Mouse (Mus musculus) midbrain, embryonic 13.5 days (tissue): ENCODE measurements around the gene Cd300ld5. TPM values are rescaled to one million over a fixed set of nuclear protein-coding genes. Genes with fewer than 3 reads are reported as not detected.
"Not testable (repeated sequence)": the region's sequence is repeated elsewhere in the genome, so short reads cannot be mapped to it uniquely, and the experiment has no call there.

Experiments used
- ATAC-seq: fragments of 200-750 bp; cut with Nextera tagmentation; 2 replicates; pipeline ENCODE4 v1.8.0; 2017; ENCODE audit warnings: mild to moderate bottlenecking, moderate TSS enrichment, moderate library complexity
- H3K27ac ChIP-seq: fragments of 300-500 bp; sonication (generic); 2 replicates; pipeline ENCODE4 v1.5.1; 2015; ENCODE audit warnings: inconsistent platforms, mild to moderate bottlenecking, moderate library complexity
- H3K27me3 ChIP-seq: fragments of 300-500 bp; sonication (generic); 2 replicates; pipeline ENCODE4 v1.6.1; 2015; ENCODE audit warnings: mild to moderate bottlenecking, inconsistent platforms
- H3K36me3 ChIP-seq: fragments of 300-500 bp; sonication (generic); 2 replicates; pipeline ENCODE4 v1.6.1; 2015; ENCODE audit warnings: mild to moderate bottlenecking, inconsistent platforms
- H3K4me1 ChIP-seq: fragments of 300-500 bp; sonication (generic); replicated peaks from 2 replicates; pipeline ENCODE4 v1.6.1; 2015; ENCODE audit warnings: inconsistent platforms
- H3K4me2 ChIP-seq: fragments of 300-500 bp; sonication (generic); replicated peaks from 2 replicates; pipeline ENCODE4 v1.6.1; 2015; ENCODE audit warnings: moderate library complexity, mild to moderate bottlenecking, inconsistent platforms
- H3K4me3 ChIP-seq: fragments of 300-500 bp; sonication (generic); replicated peaks from 2 replicates; pipeline ENCODE4 v1.5.1; 2015; ENCODE audit warnings: mild to moderate bottlenecking, inconsistent platforms
- H3K9ac ChIP-seq: fragments of 300-500 bp; sonication (generic); replicated peaks from 2 replicates; pipeline ENCODE4 v1.6.1; 2015; ENCODE audit warnings: mild to moderate bottlenecking, inconsistent platforms
- H3K9me3 ChIP-seq: fragments of 300-500 bp; sonication (generic); 2 replicates; pipeline ENCODE4 v1.6.1; 2016; ENCODE audit warnings: mild to moderate bottlenecking, inconsistent platforms
- WGBS: fragments of 180-500 bp; shearing (Covaris S2); methylation state at CpG from one replicate; pipeline ENCODE4 v1.1.7; 2015; 5-methylcytosine and 5-hydroxymethylcytosine counted together
- polyA plus RNA-seq: library from polyadenylated mRNA; unstranded; fragments of >200 nt; fragmentation: Nextera tagmentation; extraction: Ambion mirVana; gene quantifications from 2 replicates; pipeline ENCODE4 v1.2.1, GENCODE M21; 2015

The Cd300ld5 gene
- not detected in 2 replicates for polyA plus RNA-seq

DNA sequence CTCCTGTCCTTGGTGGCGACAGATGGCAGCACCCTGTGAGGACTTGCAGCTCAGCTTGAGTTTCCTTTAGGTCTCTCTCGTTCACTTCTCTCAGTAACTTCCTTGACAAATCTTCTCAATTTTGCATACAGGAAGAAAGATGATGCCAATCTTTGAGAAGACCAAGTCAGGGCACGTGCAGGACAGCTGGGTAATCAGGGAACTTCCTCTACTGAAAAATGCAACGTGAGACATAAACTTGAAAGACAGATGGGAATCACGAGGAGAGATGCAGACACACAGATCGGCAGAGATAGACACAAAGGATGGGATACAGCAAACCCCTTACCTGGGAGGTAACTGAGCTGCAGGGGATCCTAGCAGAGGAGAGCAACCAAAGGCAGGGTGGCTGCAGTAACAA is at the start of gene Cd300ld5:
Gene Cd300ld5 (minus strand): TSS at position 101 of the 400 bp plus-strand sequence.
- not testable (repeated sequence) for H3K36me3 ChIP-seq, H3K27ac ChIP-seq, H3K27me3 ChIP-seq, H3K9me3 ChIP-seq, H3K4me1 ChIP-seq, H3K9ac ChIP-seq, H3K4me2 ChIP-seq, H3K4me3 ChIP-seq, ATAC-seq
- WGBS = no CpG with 5 or more reads among the region's 6 CpGs

DNA sequence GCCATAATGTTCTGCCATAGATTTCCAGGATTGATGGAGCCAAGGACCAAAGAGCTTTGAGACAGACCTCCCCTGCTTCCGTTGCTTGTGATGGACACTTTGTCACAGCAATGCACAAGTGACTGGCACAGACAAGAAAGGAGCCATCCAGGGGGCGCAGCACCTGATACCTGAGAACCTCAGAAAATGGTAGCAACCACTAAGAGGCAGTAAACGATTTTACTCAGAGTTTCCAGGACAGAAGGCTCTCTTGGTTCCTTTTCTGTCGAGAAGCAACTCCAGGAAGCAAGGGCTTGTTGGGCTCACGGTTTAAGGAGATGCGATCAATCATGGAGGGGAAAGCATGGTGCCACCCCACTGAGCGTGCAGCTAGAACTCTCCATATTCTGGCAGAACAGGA is 48.6 kb upstream of the Cd300ld5 start:
- ATAC-seq = no peak

DNA sequence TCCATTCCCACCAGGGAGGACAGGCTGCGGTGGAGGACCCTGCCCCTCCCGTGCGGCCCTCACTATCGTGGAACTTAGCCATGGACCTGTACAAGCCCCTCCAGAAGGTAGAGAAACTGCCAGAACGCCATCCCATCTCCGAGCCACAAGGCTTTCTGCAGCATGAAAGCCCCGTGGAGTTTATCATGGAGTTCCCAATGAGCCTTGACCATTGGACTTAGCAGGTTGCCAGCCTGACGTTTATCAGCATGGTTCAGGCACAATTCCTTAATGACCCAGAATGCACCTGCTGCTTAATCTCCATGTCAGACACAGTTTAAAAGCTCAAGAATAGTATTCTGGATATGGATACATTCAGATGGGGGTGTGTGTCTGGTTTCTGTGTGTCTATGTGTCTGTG is 47.5 kb upstream of the Cd300ld5 start:
- Histone ChIP-seq H3K27ac (no peak overlapping the region), H3K9ac (no peak overlapping the region), H3K4me2 (0 out of 2 replicates have a peak overlapping the region, but pooled peaks have one; percentile 13), H3K4me3 (no peak overlapping the region), H3K9me3 (no peaks in the 10 kb centered on the region), H3K36me3 (no peaks in the 10 kb centered on the region), H3K4me1 (peaks cover 18% of the 10 kb centered on the region), H3K27me3 (peaks cover 20% of the 10 kb centered on the region; the same call in 1 of the 2 replicates)
- ATAC-seq = no peak
- 42% methylated on average over 8 of the region's 8 CpGs for WGBS

More for the DNA sequence above, 48.6 kb upstream of the Cd300ld5 start:
- Histone ChIP-seq H3K9me3 (no peaks in the 10 kb centered on the region), H3K4me1 (peaks cover 19% of the 10 kb centered on the region), H3K4me2 (no peak overlapping the region), H3K36me3 (no peaks in the 10 kb centered on the region), H3K4me3 (no peak overlapping the region), H3K27ac (no peak overlapping the region), H3K27me3 (peaks cover 31% of the 10 kb centered on the region), H3K9ac (no peak overlapping the region)
- 78% methylated on average over 7 of the region's 7 CpGs for WGBS

DNA sequence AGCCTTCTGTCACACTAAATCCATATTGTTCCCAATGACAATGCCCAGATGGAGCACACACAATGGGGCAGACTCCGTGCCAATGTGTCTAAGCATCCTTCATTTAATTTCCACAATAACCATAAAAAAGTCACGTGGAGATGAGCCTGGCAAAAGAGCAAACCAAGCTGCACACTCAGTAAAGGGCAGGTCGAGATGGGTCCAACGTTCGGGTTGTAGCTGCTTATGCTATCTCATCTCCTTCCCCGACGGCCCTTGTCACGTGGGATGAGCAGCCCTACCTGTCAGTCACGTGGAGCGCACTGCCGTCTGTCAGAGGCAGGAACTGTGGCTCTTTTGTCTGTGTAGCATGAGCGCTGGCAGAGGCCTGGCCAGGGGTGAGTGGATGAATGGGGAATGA is 47.0 kb upstream of the Cd300ld5 start:
- Histone ChIP-seq H3K36me3 (no peaks in the 10 kb centered on the region), H3K27me3 (peaks cover 20% of the 10 kb centered on the region; the same call in 1 of the 2 replicates), H3K4me2 (0 out of 2 replicates have a peak overlapping the region, but pooled peaks have one; percentile 13), H3K4me3 (no peak overlapping the region), H3K4me1 (peaks cover 18% of the 10 kb centered on the region), H3K9me3 (no peaks in the 10 kb centered on the region), H3K9ac (no peak overlapping the region), H3K27ac (no peak overlapping the region)
- ATAC-seq = peak; percentile 53; the same call in 1 of the 2 replicates
- 25% methylated on average over 12 of the region's 12 CpGs for WGBS

- no peaks in the 10 kb centered on the region for H3K9me3 ChIP-seq
- peaks cover 18% of the 10 kb centered on the region for H3K4me1 ChIP-seq
- no peaks in the 10 kb centered on the region for H3K36me3 ChIP-seq
- ATAC-seq = peak; percentile 60
- H3K4me2 ChIP-seq = no peak overlapping the region
- 42% methylated on average over 18 of the region's 18 CpGs for WGBS
- no peak overlapping the region for H3K27ac ChIP-seq
- no peak overlapping the region for H3K4me3 ChIP-seq
- H3K27me3 ChIP-seq = peaks cover 18% of the 10 kb centered on the region; the same call in 1 of the 2 replicates
- no peak overlapping the region for H3K9ac ChIP-seq
These were observed 46.0 kb upstream of the Cd300ld5 start for GRCm38 (mm10) chr11:115083376-115084139.

- Histone ChIP-seq H3K9ac (no peak overlapping the region), H3K4me3 (no peak overlapping the region), H3K27me3 (peaks cover 18% of the 10 kb centered on the region; the same call in 1 of the 2 replicates), H3K36me3 (no peaks in the 10 kb centered on the region), H3K4me2 (no peak overlapping the region), H3K9me3 (no peaks in the 10 kb centered on the region), H3K4me1 (peaks cover 18% of the 10 kb centered on the region), H3K27ac (no peak overlapping the region)
- no peak for ATAC-seq
- 79% methylated on average over 6 of the region's 6 CpGs for WGBS
These were observed 44.6 kb upstream of the Cd300ld5 start for GRCm38 (mm10) chr11:115082196-115082595.

GRCm38 (mm10) chr11:115081373-115081772 is 43.8 kb upstream of the Cd300ld5 start:
- no peaks in the 10 kb centered on the region for H3K36me3 ChIP-seq
- peaks cover 18% of the 10 kb centered on the region for H3K4me1 ChIP-seq
- WGBS = 61% methylated on average over 3 of the region's 3 CpGs
- H3K27me3 ChIP-seq = peaks cover 18% of the 10 kb centered on the region; the same call in 1 of the 2 replicates
- no peak overlapping the region for H3K27ac ChIP-seq
- no peaks in the 10 kb centered on the region for H3K9me3 ChIP-seq
- H3K4me3 ChIP-seq = no peak overlapping the region
- no peak for ATAC-seq
- no peak overlapping the region for H3K4me2 ChIP-seq
- H3K9ac ChIP-seq = no peak overlapping the region

GRCm38 (mm10) chr11:115080886-115081285 is 43.3 kb upstream of the Cd300ld5 start:
- H3K27me3 ChIP-seq = peaks cover 18% of the 10 kb centered on the region; the same call in 1 of the 2 replicates
- H3K4me1 ChIP-seq = peaks cover 18% of the 10 kb centered on the region
- H3K36me3 ChIP-seq = no peaks in the 10 kb centered on the region
- no peak overlapping the region for H3K4me2 ChIP-seq
- H3K9ac ChIP-seq = no peak overlapping the region
- no peaks in the 10 kb centered on the region for H3K9me3 ChIP-seq
- 34% methylated on average over 13 of the region's 13 CpGs for WGBS
- H3K27ac ChIP-seq = no peak overlapping the region
- no peak overlapping the region for H3K4me3 ChIP-seq
- no peak for ATAC-seq

- no peak for ATAC-seq
- Histone ChIP-seq H3K27me3 (peaks cover 13% of the 10 kb centered on the region), H3K9me3 (no peaks in the 10 kb centered on the region), H3K4me3 (no peak overlapping the region), H3K36me3 (no peaks in the 10 kb centered on the region), H3K9ac (no peak overlapping the region), H3K4me2 (no peak overlapping the region), H3K27ac (no peak overlapping the region), H3K4me1 (peaks cover 3% of the 10 kb centered on the region)
- 86% methylated on average over 5 of the region's 5 CpGs for WGBS
These were observed 41.1 kb upstream of the Cd300ld5 start for GRCm38 (mm10) chr11:115078680-115079079.

GRCm38 (mm10) chr11:115077436-115077835 is 39.9 kb upstream of the Cd300ld5 start:
- 94% methylated on average over 1 of the region's 1 CpGs for WGBS
- H3K9ac ChIP-seq = no peak overlapping the region
- no peaks in the 10 kb centered on the region for H3K36me3 ChIP-seq
- H3K4me3 ChIP-seq = no peak overlapping the region
- no peak overlapping the region for H3K27ac ChIP-seq
- no peaks in the 10 kb centered on the region for H3K9me3 ChIP-seq
- no peak overlapping the region for H3K4me2 ChIP-seq
- H3K4me1 ChIP-seq = no peaks in the 10 kb centered on the region
- no peak for ATAC-seq
- peaks cover 15% of the 10 kb centered on the region for H3K27me3 ChIP-seq

- ATAC-seq = no peak
- Histone ChIP-seq H3K27me3 (peaks cover 10% of the 10 kb centered on the region), H3K27ac (no peak overlapping the region), H3K4me2 (no peak overlapping the region), H3K4me3 (no peak overlapping the region), H3K9ac (no peak overlapping the region), H3K36me3 (no peaks in the 10 kb centered on the region), H3K4me1 (peaks cover 14% of the 10 kb centered on the region), H3K9me3 (no peaks in the 10 kb centered on the region)
- WGBS = 78% methylated on average over 5 of the region's 5 CpGs
These were observed 38.3 kb upstream of the Cd300ld5 start for GRCm38 (mm10) chr11:115075859-115076258.

- no peak overlapping the region for H3K4me3 ChIP-seq
- H3K27ac ChIP-seq = no peak overlapping the region
- WGBS = 80% methylated on average over 7 of the region's 7 CpGs
- no peak for ATAC-seq
- no peaks in the 10 kb centered on the region for H3K36me3 ChIP-seq
- no peak overlapping the region for H3K9ac ChIP-seq
- H3K4me1 ChIP-seq = peaks cover 18% of the 10 kb centered on the region
- peaks cover 14% of the 10 kb centered on the region for H3K27me3 ChIP-seq
- H3K4me2 ChIP-seq = no peak overlapping the region
- no peaks in the 10 kb centered on the region for H3K9me3 ChIP-seq
These were observed 37.8 kb upstream of the Cd300ld5 start for GRCm38 (mm10) chr11:115075407-115075806.
